Mouse (Mus musculus) small intestine, adult 2 months (tissue): ENCODE data around the gene Sat2. TPM values are rescaled to one million over a fixed set of nuclear protein-coding genes. Genes with fewer than 3 reads are reported as not detected.

Source experiments
- H3K27ac ChIP-seq: fragments of 200-500 bp; 2 replicates; pipeline ENCODE4 v1.5.1; 2012; ENCODE audit warnings: low read depth, low read length, control low read depth, inconsistent platforms; ENCODE audit not compliant: insufficient read depth
- H3K27me3 ChIP-seq: fragments of 200-500 bp; 2 replicates; pipeline ENCODE4 v1.6.1; 2012; ENCODE audit warnings: mild to moderate bottlenecking, moderate library complexity, low read length, inconsistent platforms; ENCODE audit not compliant: control insufficient read depth, insufficient read depth
- H3K36me3 ChIP-seq: fragments of 200-500 bp; 2 replicates; pipeline ENCODE4 v1.6.1; 2012; ENCODE audit warnings: mild to moderate bottlenecking, low read length, control low read depth, inconsistent platforms; ENCODE audit not compliant: control insufficient read depth, insufficient read depth
- H3K4me1 ChIP-seq: fragments of 200-500 bp; 2 replicates; pipeline ENCODE4 v1.6.1; 2012; ENCODE audit warnings: low read length, inconsistent platforms, mixed read lengths; ENCODE audit not compliant: control insufficient read depth, insufficient read depth, insufficient read length
- H3K4me3 ChIP-seq: fragments of 200-500 bp; 2 replicates; pipeline ENCODE4 v1.5.1; 2012; ENCODE audit warnings: low read depth, mild to moderate bottlenecking, control low read depth, inconsistent platforms, low read length, moderate library complexity
- CTCF ChIP-seq: fragments of 200-500 bp; IDR thresholded peaks from 2 replicates; pipeline ENCODE4 v1.5.1; 2012; ENCODE audit warnings: low read depth, mild to moderate bottlenecking, control low read depth, inconsistent platforms, low read length, moderate library complexity, mixed read lengths; ENCODE audit not compliant: insufficient replicate concordance, insufficient read length; ENCODE audit errors: extremely low read depth
- POLR2A ChIP-seq: fragments of 200-500 bp; IDR thresholded peaks from 2 replicates; pipeline ENCODE4 v1.6.1; 2012; ENCODE audit warnings: low read depth, mild to moderate bottlenecking, control low read depth, inconsistent platforms, low read length, moderate library complexity
- WGBS: fragments of 180-500 bp; shearing (Covaris S2); methylation state at CpG from one replicate; pipeline ENCODE4 v1.1.7; 2018; 5-methylcytosine and 5-hydroxymethylcytosine counted together
- polyA plus RNA-seq: library from polyadenylated mRNA; depleted of rRNA; stranded (reverse); fragments of >200 nt; gene quantifications from 2 replicates; pipeline ENCODE4 v1.2.3, GENCODE M21; 2012; rRNA removed

Sat2 gene
- polyA plus RNA-seq, 1 experiment, result 0.49 TPM

GRCm38 (mm10) chr11:69665961-69666664 lies 44.3 kb downstream of the Sat2 start, which contains the start of gene Cd68:
TSS of gene Cd68 (minus strand) at chr11:69666153.
- WGBS, result 37% methylated on average over 7 of the region's 7 CpGs

GRCm38 (mm10) chr11:69666665-69667005 lies 44.8 kb downstream of the Sat2 start:
- peaks cover 38% of the 10 kb centered on the region for H3K36me3 ChIP-seq
- H3K4me3 ChIP-seq, result no peak overlapping the region
- H3K27me3 ChIP-seq, result no peaks in the 10 kb centered on the region
- no peak for TF ChIP-seq CTCF
- no peak for TF ChIP-seq POLR2A
- peaks cover 5% of the 10 kb centered on the region for H3K4me1 ChIP-seq
- no peak overlapping the region for H3K27ac ChIP-seq
- 83% methylated on average over 3 of the region's 3 CpGs for WGBS

More at GRCm38 (mm10) chr11:69665961-69666664, 44.3 kb downstream of the Sat2 start, which contains the start of gene Cd68:
- Histone ChIP-seq H3K27me3 (no peaks in the 10 kb centered on the region), H3K36me3 (peaks cover 38% of the 10 kb centered on the region), H3K27ac (peak within 1 kb of the TSS; percentile 1; the same call in 1 of the 2 replicates), H3K4me3 (peak within 1 kb of the TSS; percentile 25), H3K4me1 (peaks cover 7% of the 10 kb centered on the region)
- TF ChIP-seq POLR2A (no peak), CTCF (no peak)

DNA sequence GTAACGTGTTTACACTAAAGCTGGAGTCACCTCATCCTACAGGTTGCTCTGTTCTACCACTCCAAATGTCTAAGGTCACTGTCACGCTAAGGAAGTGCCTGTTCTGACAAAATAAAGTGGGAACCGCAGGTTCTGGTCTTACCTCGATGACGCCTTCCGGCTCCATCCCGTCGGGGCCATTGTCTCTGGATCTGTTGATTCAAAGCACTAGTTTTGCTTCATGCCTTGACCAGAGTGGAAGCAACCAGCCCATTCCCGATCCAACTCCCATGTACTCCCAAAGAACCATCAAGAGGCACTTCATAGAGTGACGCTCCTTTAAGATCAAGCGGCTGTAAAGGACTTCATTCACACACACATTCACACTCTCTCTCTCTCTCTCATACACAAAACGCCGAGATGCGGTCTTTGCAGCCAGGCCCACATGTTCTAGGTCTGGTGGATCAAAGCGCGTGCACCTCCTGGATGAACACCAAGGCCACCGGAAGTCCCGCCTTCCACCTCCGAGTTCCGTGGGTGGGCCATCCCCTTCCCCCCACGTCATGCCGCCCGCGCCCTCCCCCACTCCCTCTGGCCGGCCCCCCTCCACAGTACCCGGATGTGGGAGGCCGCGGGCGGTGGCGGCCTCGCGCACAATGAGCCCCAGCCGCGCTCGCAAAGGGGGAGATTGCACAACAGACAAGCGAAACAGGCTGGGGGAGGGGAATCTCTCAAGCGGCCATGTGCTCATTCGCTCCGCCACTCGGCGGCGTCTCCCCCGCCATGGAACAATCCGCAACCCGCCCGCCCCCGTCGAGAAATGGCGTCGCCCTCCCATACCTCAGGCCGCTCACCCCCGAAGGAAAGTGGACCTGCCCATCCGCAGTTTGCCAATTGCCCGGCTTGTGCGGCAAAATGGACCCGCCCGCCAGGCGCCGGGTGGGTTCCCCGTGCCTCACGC lies 49.2 kb downstream of the Sat2 start:
- Histone ChIP-seq H3K36me3 (peaks cover 53% of the 10 kb centered on the region), H3K27ac (peak overlapping the region; percentile 88), H3K4me1 (no peaks in the 10 kb centered on the region; the same call in 1 of the 2 replicates), H3K4me3 (peak overlapping the region; percentile 87), H3K27me3 (no peaks in the 10 kb centered on the region)
- TF ChIP-seq CTCF, result no peak
- peak; percentile 68; the same call in 1 of the 2 replicates for TF ChIP-seq POLR2A
- under 1% methylated on average over 59 of the region's 61 CpGs for WGBS

GRCm38 (mm10) chr11:69671726-69672124 lies 49.9 kb downstream of the Sat2 start:
- Histone ChIP-seq H3K4me3 (peak overlapping the region; percentile 87), H3K27ac (peak overlapping the region; percentile 88), H3K4me1 (no peaks in the 10 kb centered on the region; the same call in 1 of the 2 replicates), H3K36me3 (peaks cover 52% of the 10 kb centered on the region), H3K27me3 (no peaks in the 10 kb centered on the region)
- no peak for TF ChIP-seq POLR2A
- no peak for TF ChIP-seq CTCF
- WGBS, result under 1% methylated on average over 43 of the region's 43 CpGs

- Histone ChIP-seq H3K27me3 (no peaks in the 10 kb centered on the region), H3K36me3 (peaks cover 53% of the 10 kb centered on the region), H3K27ac (peak within 1 kb of the TSS; percentile 88), H3K4me1 (no peaks in the 10 kb centered on the region; the same call in 1 of the 2 replicates), H3K4me3 (peak within 1 kb of the TSS; percentile 87)
- TF ChIP-seq POLR2A (peak; percentile 95), CTCF (0 out of 2 replicates have a peak, but pooled peaks have one; percentile 23)
- WGBS, result 0% methylated on average over 36 of the region's 36 CpGs
These were observed 50.4 kb downstream of the Sat2 start, which contains the start of gene Eif4a1 for GRCm38 (mm10) chr11:69672211-69672706. TSS of gene Eif4a1 (minus strand) at chr11:69672423.

Other genes with a start within 250 kb of the Sat2 start
- 129 and 163 TPM in 2 replicates for gene Naa38, start 226.5 kb upstream of the Sat2 start, polyA plus RNA-seq
- gene Cyb5d1, start 226.4 kb upstream of the Sat2 start, polyA plus RNA-seq, result 4.3 and 5.3 TPM in 2 replicates
- 11.2 and 16.5 TPM in 2 replicates for gene Tmem88, start 223.8 kb upstream of the Sat2 start, polyA plus RNA-seq
- gene Kdm6b, start 208.3 kb upstream of the Sat2 start, polyA plus RNA-seq, result 13.5 and 35.4 TPM in 2 replicates
- 0.22 and 0.23 TPM in 2 replicates for gene Dnah2, start 72.9 kb upstream of the Sat2 start, polyA plus RNA-seq
- 0.79 and 1.5 TPM in 2 replicates for gene Efnb3, start 61.8 kb upstream of the Sat2 start, polyA plus RNA-seq
- gene Wrap53, start 41.8 kb upstream of the Sat2 start, polyA plus RNA-seq, result 11.4 and 20.2 TPM in 2 replicates
- gene Trp53, start 41.7 kb upstream of the Sat2 start, polyA plus RNA-seq, result 28.2 and 57.1 TPM in 2 replicates
- gene Atp1b2, start 16.1 kb upstream of the Sat2 start, polyA plus RNA-seq, result 2.5 and 4.5 TPM in 2 replicates
- not detected in 2 replicates for gene Shbg, start 4.1 kb upstream of the Sat2 start, polyA plus RNA-seq
- 13.4 and 29.2 TPM in 2 replicates for gene Fxr2, start 11.0 kb downstream of the Sat2 start, polyA plus RNA-seq
- 0.43 TPM in 1 of 2 replicates, not detected in the other for gene Sox15, start 33.3 kb downstream of the Sat2 start, polyA plus RNA-seq
- gene Mpdu1, start 40.6 kb downstream of the Sat2 start, polyA plus RNA-seq, result 79.7 and 135 TPM in 2 replicates
- 20.9 and 24.7 TPM in 2 replicates for gene Cd68, start 44.1 kb downstream of the Sat2 start, polyA plus RNA-seq
- gene Eif4a1, start 50.4 kb downstream of the Sat2 start, polyA plus RNA-seq, result 92.1 and 134 TPM in 2 replicates
- gene Senp3, start 60.1 kb downstream of the Sat2 start, polyA plus RNA-seq, result 15.4 and 24.6 TPM in 2 replicates
- gene Tnfsf13, start 63.8 kb downstream of the Sat2 start, polyA plus RNA-seq, result 6.9 and 11.6 TPM in 2 replicates
- 11.9 and 13.7 TPM in 2 replicates for gene Tnfsf12, start 73.8 kb downstream of the Sat2 start, polyA plus RNA-seq
- 1.8 and 2.3 TPM in 2 replicates for gene Tnfsfm13, start 74.1 kb downstream of the Sat2 start, polyA plus RNA-seq
- 22.5 and 62.3 TPM in 2 replicates for gene Polr2a, start 136.6 kb downstream of the Sat2 start, polyA plus RNA-seq
- gene Slc35g3, start 139.9 kb downstream of the Sat2 start, polyA plus RNA-seq, result 0.08 and 0.16 TPM in 2 replicates
- gene Zbtb4, start 143.9 kb downstream of the Sat2 start, polyA plus RNA-seq, result 12.1 and 16.5 TPM in 2 replicates
- 5.5 and 8.7 TPM in 2 replicates for gene Chrnb1, start 173.9 kb downstream of the Sat2 start, polyA plus RNA-seq
- gene Fgf11, start 179.8 kb downstream of the Sat2 start, polyA plus RNA-seq, result 3.6 and 4.8 TPM in 2 replicates
- 30.5 and 63.0 TPM in 2 replicates for gene Tmem102, start 183.6 kb downstream of the Sat2 start, polyA plus RNA-seq
- gene Gm39566, start 193.3 kb downstream of the Sat2 start, polyA plus RNA-seq, result not detected in 2 replicates
- gene Spem2, start 196.4 kb downstream of the Sat2 start, polyA plus RNA-seq, result not detected in 2 replicates
- gene Spem1, start 200.2 kb downstream of the Sat2 start, polyA plus RNA-seq, result not detected in 2 replicates
- gene Nlgn2, start 215.8 kb downstream of the Sat2 start, polyA plus RNA-seq, result 11.1 and 12.0 TPM in 2 replicates
- gene Tmem256, start 216.5 kb downstream of the Sat2 start, polyA plus RNA-seq, result 98.8 and 99.3 TPM in 2 replicates
- gene Plscr3, start 224.4 kb downstream of the Sat2 start, polyA plus RNA-seq, result 14.6 and 29.3 TPM in 2 replicates
- 21.1 and 46.3 TPM in 2 replicates for gene Tnk1, start 236.7 kb downstream of the Sat2 start, polyA plus RNA-seq